Mouse (Mus musculus) megakaryocyte-erythroid progenitor cell, adult 5-6 weeks (primary cell): ENCODE results near the gene Slc11a1. TPM values are rescaled to one million over a fixed set of nuclear protein-coding genes. Genes with fewer than 3 reads are reported as not detected.
"Not testable (repeated sequence)": the region's sequence is repeated elsewhere in the genome, so short reads cannot be mapped to it uniquely, and the experiment has no call there.

Experiments
- ATAC-seq: replicated peaks from 2 replicates; pipeline ENCODE4 v1.8.0; 2016; ENCODE audit warnings: mild to moderate bottlenecking, inconsistent platforms; ENCODE audit not compliant: severe bottlenecking, poor library complexity, low FRiP score, low TSS enrichment
- total RNA-seq, 2 experiments: library from RNA; stranded (forward) in 1 of 2; stranded (reverse) in 1 of 2; fragments of 200-1000, 215-1000 nt in 1 of 2; fragments of >200 nt in 1 of 2; fragmentation: Nextera tagmentation in 1 of 2; gene quantifications; 2 replicates each; pipeline ENCODE4 v1.2.3; 2014 to 2017

Slc11a1 gene
- total RNA-seq, 2 experiments from 2014 or later: 0.42 TPM; not detected in 1

DNA sequence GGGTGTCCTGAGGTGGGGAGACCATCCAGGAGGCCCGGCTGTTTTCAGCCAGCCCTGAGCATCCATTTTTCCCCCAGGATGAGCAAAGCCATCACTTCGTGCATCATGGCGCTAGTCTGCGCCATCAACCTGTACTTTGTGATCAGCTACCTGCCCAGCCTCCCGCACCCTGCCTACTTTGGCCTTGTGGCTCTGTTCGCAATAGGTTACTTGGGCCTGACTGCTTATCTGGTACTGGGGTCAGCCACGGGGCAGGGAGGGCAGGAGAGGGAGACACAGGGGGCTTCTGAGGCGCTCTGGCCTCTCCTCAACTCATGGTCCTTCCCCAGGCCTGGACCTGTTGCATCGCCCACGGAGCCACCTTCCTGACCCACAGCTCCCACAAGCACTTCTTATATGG, 10.1 kb downstream of the Slc11a1 start:
- no peak for ATAC-seq

DNA sequence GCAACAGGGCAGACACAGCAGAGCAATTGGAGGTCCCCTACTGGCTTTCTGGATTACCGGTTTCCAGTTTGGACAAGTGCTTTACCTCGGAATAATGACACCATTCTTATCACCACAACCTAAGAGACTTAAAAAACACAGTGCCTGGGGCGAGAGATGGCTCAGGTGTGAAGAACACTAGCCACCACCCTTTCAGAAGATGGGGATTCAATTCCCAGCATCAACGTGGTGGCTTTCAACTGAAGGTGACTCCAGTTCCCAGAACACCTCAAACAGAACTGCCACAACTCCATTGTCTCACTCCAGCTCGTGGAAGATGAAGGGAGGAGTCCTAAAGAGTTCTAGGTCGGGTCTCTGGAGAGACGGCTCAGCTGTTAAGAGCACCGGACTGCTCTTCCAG, 10.5 kb downstream of the Slc11a1 start:
- no peak for ATAC-seq

DNA sequence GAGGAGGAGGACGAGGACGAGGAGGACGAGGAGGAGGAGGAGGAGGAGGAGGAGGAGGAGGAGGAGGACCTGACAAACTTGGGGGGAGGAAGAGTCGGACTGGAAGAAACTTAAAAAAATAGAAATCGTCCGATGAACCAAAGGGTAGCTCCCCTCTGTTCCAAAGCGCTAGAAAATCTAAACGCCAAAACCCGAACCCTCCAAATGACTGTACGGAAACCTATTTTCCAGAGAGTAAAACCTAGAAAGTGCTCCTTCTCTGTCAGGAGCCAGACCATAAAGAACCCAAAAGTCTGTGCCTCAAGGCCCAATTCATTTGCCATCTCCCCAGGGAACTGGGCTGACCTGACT, 11.3 kb downstream of the Slc11a1 start:
- no peak for ATAC-seq

DNA sequence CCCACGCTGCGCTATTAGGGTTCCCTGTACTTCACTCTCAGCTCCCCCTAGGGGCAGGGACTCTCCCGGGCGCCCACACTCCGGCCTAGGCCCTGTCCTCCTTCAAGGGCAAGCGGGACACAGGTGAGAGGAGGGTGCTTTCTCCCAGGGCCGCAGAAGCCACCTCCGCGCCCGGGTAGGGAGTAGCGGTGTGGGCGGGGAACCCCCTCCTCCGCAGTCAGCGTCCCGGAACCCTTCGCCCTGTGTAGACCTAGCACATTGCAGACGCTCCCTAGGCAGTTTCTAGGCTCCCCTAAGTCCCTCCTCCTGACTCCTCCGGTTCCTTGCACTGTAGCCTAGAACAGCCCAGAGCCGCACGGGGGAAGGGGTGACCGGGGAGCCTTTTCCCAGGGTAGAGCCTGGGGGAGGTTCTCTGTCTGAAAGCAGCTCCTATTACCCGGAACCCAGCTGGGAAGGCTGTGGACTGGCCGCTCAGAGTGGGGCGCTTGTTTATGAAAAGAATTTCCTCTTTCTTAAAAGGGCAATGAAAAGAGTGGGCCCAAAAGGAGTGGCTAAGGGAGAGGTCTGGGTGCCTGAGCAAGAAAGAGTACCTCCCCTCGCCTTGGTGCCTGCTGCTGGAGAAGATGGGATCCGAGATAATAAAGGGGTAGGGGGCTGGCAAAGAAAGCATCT, 11.9 kb downstream of the Slc11a1 start:
- peak; percentile 69 for ATAC-seq

DNA sequence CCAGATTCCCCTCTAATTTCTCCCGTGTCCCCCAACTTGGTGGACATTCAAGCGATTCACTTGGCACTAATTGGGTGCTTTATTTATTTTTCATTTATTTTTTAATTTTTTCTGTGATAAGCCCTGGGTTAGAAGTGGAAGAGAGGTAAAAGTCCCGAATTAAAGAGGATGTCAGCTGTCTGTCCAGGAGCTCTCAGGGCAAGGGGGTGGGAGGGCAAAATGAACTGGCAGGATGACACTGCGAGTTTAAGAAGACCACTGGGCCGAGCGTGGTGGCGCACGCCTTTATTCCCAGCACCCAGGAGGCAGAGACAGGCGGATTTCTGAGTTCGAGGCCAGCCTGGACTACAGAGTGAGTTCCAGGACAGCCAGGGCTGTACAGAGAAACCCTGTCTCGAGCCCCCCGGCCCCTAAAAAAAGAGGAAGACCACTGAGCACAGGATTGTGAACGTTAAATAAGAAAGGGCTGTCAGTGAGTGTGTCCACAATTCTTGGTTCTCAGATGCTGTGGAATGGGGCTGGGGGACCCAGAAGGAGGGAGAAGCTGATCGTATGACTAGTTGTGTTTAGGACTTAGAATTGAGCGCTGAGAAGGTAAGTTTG, 12.5 kb downstream of the Slc11a1 start:
- no peak for ATAC-seq

DNA sequence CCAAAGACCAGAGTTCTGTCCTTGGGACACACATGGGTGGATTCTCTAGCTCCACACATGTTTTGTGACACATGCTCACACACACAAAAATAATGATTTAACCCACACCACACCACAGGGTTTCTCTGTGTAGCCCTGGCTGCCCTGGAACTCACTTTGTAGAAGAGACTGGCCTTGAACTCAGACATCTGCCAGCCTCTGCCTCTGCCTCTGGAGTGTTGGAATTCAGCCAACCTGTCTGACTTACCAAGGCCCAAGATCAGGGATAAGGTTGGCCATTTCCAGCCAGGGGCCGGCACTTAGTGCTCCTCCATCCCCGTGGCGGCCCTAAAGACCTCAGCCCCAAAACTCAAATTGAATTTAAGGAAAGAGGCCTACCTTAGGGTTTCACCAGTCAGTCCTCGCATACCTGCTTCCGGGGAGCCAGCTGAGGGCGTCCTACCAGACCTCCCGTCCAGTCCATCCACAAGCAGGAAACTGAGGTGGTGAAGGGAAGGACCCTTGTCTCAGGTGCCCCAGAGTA, 13.5 kb downstream of the Slc11a1 start:
- no peak for ATAC-seq

DNA sequence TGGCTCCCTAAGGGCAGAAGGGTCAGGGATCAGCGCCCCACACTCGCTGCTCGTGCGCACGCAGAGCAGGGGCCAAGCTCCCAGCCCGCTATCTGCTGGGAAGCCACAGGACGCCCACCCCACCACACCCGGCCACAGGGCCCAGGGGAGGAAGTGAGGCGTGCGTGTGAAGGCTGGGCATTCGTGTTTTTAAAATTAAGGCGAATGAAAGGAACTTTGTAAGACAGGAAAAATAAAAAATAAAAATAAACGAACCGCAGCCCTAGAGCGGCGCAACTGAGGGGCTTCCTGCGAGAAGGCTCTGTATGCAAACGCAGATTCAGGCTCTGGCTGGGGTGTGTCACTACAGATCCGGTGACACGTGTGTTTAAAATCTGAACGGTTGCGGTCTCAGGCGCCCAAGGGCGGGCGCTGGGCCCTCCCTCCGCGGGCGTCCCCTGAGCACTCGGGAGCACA, 14.9 kb downstream of the Slc11a1 start:
- no peak for ATAC-seq

DNA sequence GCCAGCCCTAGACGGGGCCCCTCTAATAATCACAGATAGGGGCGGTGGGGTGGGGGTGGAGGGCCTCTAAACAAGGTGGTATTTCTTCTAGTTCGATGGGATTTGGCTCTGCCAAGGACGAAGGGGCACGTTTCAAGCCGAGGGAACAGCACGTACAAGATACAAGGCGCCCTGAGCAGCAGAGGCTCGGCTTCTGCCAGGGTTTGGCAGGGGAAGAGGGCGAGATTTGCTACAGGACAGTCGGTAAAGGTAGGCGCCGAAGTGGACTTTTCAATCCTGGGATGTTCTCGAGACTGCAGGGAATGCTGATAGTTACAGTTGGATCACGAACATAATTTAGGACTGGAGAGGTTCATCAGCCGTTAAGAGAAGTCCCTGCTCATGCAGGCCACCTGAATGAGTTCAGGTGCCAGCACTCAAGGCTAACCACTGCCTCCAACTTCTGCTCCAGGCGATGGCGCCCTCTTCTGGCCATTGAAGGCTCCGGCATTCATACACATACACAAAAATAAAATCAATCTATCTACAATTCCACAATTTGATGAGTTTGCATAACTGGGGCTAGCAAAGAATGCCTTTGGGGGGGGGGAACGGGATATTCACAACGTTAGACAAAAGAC, 15.4 kb downstream of the Slc11a1 start:
- ATAC-seq: no peak; the same call in 1 of the 2 replicates

DNA sequence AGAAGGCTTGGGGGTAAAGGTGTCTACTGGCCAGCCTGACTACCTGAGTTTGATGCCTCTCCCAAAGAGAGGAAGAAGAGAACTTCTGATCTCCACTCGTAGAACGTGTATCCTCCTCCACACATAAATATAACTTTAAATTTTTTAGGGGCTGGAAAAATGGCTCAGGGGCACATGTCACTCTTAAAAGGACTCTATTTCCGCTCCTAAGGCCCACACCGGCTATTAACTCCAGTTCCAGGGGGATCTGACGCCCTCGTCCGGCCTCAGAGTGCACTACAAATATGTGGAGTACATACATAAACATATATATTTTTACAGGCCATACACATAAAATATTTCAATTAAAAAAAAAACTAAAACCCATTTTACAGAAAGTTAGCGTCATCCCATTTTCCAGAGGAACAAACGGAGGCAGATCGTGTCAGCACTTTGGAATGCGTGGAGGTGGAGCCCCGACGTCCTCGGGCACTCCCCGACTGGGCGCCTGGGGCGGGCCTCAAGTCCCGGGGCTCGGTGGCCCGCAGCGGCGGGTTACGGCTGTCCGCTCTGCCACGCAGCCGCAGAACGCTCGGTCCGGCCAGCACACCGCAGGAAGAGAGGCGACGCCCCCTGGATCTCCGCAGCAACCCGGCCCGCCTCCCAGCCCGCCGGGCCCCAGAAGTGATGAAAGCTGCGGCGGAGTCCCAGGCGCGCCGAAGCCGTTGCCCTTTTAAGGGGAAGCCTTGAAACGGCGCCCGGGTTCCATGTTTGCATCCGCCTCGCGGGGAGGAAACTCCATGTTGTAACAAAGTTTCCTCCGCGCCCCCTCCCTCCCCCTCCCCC, 16.1 kb downstream of the Slc11a1 start, which contains the start of gene Ctdsp1:
Gene Ctdsp1 (plus strand): TSS at position 586 of the 825 bp plus-strand sequence.
- ATAC-seq: peak; percentile 49

DNA sequence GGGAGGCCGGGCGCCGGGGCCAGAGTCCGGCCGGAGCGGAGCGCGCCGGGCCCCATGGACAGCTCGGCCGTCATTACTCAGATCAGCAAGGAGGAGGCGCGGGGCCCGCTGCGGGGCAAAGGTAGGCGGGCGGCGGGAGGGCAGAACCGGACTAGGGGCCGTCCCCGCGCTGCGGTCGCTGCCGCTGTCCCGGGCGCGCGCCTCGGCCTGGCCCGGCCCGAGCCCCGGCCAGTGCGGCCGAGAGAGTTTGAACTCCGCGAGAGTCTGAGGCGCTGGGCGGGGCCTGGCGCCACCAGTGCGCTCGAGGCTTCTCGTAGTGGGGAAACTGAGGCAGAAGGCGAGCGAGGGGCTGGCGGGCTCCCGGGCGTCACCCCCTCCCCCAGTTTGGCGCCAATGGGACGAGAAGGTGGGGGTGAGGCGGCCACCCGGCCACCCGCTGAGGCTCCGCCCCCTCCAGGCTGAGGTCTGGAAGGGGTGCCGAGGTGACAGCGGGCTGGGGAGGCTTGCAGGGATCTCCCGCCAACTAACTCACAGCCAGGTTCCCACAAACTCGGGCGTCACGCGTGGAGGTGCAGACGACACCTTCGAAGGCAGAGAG, 16.9 kb downstream of the Slc11a1 start:
- peak; percentile 40 for ATAC-seq

DNA sequence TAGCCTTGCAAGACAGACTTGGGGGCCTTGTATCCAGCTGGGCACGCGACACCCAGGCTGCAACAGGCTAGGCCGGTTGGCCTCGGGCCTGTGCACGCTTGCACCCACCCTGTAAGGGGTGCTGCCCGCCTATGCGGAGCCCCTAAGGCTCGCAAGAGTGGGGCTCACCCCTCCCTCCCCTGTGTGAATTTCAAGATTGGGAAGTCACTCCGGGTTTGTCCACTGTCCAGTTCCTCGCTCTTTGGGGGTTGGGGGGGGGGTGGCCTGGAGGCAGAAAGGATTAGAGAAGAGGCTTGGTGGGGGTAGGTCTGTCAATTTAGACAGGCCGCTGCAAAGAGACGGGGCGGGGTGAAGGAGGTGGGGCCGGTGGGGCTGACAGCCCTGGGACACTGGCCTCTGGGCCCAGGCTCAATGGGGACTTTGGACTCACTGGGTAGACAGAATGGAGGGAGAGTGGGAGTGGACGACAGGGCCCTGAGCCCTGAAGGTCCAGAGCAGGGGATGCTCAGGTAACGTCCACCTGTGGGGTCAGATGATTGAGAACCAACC, 17.5 kb downstream of the Slc11a1 start:
- no peak for ATAC-seq

DNA sequence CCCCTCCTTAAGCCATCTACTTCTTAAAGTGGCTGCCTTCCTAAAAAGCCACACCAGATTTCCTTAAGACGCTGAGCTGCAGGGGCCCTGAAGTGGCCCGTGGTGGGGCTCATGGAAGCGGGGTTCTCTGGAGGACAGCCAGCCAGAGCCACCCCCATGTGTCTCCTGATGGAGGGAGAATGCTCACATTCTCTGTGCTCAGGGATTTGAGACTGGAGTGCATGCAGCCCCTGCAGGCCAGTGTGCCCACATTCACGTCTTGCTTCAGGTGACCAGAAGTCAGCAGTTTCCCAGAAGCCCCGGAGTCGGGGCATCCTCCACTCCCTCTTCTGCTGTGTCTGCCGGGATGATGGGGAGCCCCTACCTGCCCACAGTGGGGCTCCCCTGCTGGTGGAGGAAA, 18.0 kb downstream of the Slc11a1 start:
- no peak for ATAC-seq

DNA sequence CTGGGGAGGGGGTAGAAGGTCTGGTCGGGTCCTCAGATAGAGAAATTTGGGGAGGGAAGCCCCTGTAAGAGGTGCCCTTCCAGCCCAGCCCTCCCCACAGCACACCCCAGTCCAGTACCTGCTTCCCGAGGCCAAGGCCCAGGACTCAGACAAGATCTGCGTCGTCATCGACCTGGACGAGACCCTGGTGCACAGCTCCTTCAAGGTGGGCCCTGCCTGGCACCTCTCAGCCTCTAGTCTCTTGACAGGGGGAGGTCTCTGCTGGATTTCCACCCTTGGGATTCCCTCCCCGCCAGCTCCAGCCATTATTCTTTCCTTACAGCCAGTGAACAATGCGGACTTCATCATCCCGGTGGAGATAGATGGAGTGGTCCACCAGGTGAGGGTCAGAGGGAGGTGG, 18.7 kb downstream of the Slc11a1 start:
- no peak for ATAC-seq

DNA sequence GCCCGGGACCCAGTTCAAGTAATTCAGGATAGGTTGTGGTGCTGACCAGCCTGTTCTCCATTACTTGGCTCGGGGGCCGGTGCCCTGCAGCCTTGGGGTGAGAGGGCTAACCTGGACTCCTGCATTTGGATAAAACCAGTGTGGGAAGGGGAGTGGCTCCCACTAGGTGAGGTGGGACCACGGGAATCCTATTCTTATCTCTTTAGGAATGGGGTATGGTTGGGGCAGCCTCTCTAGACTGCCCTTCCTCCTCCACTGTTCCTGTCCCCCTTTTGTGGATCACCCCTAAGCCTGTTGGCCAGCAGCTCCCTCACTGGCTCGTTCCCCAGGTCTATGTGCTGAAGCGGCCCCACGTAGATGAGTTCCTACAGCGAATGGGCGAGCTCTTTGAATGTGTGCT, 19.3 kb downstream of the Slc11a1 start:
- no peak for ATAC-seq

DNA sequence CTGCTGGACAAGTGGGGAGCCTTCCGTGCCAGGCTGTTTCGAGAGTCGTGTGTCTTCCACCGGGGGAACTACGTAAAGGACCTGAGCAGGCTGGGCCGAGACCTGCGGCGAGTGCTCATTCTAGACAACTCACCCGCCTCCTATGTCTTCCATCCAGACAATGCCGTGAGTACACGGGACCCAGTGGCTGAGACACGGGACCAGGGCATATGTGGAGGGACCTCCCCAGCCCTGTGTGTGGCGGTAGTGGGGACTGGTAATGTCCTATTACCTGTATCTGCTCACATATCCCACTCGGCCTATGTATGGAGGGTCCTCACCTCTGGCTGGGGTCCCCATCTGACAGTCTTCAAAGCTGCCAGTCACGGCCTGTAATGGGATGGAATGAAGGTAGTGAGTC, 19.9 kb downstream of the Slc11a1 start:
- ATAC-seq: no peak

DNA sequence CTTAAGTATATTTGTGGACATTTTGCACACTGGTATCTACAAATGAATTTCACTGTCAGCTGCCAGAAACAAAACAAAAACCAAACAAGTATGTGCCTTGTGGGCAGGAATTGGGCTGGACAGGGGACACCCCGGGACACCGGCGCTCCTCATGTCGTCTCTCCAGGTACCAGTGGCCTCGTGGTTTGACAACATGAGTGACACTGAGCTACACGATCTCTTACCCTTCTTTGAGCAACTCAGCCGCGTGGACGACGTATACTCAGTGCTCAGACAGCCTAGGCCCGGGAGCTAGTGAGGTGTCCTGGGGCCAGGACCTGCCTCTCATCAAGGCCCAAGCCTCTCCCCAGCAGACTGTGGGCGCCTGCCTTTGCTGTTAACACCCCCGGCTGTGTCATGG, 20.3 kb downstream of the Slc11a1 start:
- no peak for ATAC-seq

DNA sequence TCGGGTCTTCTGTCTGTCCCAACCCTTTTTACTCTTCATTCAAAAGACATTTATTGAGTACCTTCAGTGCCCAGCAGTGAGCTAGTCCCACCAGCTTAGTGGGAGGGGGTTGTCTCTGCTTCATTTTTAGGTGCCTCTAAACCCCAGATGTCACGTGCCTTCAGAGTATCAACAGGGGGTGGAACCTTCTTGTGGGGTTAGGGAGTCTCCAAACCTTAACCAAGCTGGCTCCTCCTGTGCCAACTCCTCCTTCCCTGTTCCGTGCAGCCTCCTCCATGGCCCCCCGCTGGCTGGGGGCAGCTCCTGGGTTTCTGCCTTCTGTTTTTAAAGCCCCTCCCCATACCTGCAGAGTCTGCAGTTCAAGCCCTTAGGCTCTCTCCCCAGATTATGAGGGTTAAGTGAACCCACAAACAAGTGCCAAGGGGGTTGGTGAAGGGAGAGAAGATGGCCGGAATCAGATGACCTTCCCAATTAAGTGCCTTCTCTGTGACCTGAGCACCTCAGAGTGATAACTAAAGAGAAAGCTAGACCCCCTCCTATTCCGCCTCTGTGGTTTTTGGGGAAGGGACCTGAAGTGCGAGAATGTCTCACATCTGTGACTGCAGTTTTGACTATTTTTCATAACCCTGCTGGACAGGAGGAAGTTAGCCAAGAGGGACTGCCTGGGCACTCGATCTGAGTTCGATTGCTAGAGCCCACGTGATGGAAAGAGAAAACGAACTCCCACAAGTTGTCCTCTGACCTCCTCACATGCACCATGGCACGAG, 21.6 kb downstream of the Slc11a1 start:
- not testable (repeated sequence) for ATAC-seq

DNA sequence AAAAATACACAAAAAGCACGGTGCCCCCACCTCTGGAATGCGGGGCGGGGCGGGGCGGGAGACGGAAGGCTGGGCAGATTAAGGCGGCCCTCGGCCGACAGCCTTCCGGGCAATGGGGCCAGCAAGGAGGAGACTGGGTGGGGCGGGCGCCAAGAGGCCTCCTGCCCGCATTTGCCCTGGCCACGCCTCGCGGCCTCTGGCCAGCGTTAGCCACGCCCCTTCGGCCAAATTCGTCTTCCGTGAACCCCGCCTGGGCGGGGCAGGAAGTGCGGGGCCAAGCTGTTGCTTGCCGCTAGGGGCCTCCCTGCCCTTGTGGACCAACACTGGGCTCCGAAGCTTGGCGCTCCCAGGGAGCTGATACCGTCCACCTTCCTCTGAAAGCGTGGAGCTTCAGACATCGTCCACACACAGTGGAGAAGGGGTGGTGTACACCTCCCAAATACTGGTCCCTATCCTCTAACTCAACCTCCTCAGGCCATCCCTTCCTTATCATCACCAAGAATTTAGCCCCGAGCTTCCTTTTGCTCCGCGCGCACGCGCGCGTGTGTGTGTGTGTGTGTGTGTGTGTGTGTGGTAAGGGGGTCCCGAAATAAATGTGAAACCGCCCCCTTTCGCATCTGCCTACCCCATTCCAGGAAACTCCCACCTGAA, 22.4 kb downstream of the Slc11a1 start:
- peak; percentile 81 for ATAC-seq
